Mouse (Mus musculus) neural tube, embryonic 15.5 days (tissue): ENCODE data around the gene Kcnj4. TPM values are rescaled to one million over a fixed set of nuclear protein-coding genes. Genes with fewer than 3 reads are reported as not detected.

Experiments used
- ATAC-seq: fragments of 200-750 bp; cut with Nextera tagmentation; 2 replicates; pipeline ENCODE4 v1.8.0; 2017; ENCODE audit warnings: mild to moderate bottlenecking, moderate TSS enrichment, moderate library complexity; ENCODE audit not compliant: low FRiP score
- H3K27ac ChIP-seq: fragments of 300-500 bp; sonication (generic); replicated peaks from 2 replicates; pipeline ENCODE4 v1.5.1; 2015; ENCODE audit warnings: mild to moderate bottlenecking, inconsistent platforms
- H3K27me3 ChIP-seq: fragments of 300-500 bp; sonication (generic); replicated peaks from 2 replicates; pipeline ENCODE4 v1.6.1; 2015; ENCODE audit warnings: inconsistent platforms
- H3K36me3 ChIP-seq: fragments of 300-500 bp; sonication (generic); 2 replicates; pipeline ENCODE4 v1.6.1; 2015; ENCODE audit warnings: inconsistent platforms
- H3K4me1 ChIP-seq: fragments of 300-500 bp; sonication (generic); 2 replicates; pipeline ENCODE4 v1.6.1; 2015; ENCODE audit warnings: inconsistent platforms
- H3K4me2 ChIP-seq: fragments of 300-500 bp; sonication (generic); 2 replicates; pipeline ENCODE4 v1.6.1; 2015; ENCODE audit warnings: inconsistent platforms, mild to moderate bottlenecking, moderate library complexity
- H3K4me3 ChIP-seq: fragments of 300-500 bp; sonication (generic); replicated peaks from 2 replicates; pipeline ENCODE4 v1.5.1; 2015; ENCODE audit warnings: mild to moderate bottlenecking, inconsistent platforms
- H3K9ac ChIP-seq: fragments of 300-500 bp; sonication (generic); replicated peaks from 2 replicates; pipeline ENCODE4 v1.6.1; 2015; ENCODE audit warnings: mild to moderate bottlenecking, inconsistent platforms
- H3K9me3 ChIP-seq: fragments of 300-500 bp; sonication (generic); replicated peaks from 2 replicates; pipeline ENCODE4 v1.6.1; 2016; ENCODE audit warnings: inconsistent platforms
- WGBS: fragments of 180-500 bp; shearing (Covaris S2); methylation state at CpG from one replicate; pipeline ENCODE4 v1.1.7; 2015; ENCODE audit warnings: mixed read lengths; 5-methylcytosine and 5-hydroxymethylcytosine counted together
- polyA plus RNA-seq: library from polyadenylated mRNA; unstranded; fragments of >200 nt; fragmentation: Nextera tagmentation; extraction: Ambion mirVana; gene quantifications from 2 replicates; pipeline ENCODE4 v1.2.1, GENCODE M21; 2015

Gene Kcnj4
- not detected in 2 replicates for polyA plus RNA-seq

- Histone ChIP-seq H3K4me1 (peaks cover 23% of the 10 kb centered on the region), H3K9ac (peak within 1 kb of the TSS; percentile 40), H3K36me3 (no peaks in the 10 kb centered on the region), H3K9me3 (no peaks in the 10 kb centered on the region), H3K27ac (no peak within 1 kb of the TSS), H3K4me2 (peak within 1 kb of the TSS; percentile 100), H3K4me3 (peak within 1 kb of the TSS; percentile 52), H3K27me3 (peaks cover 82% of the 10 kb centered on the region)
- WGBS: under 1% methylated on average over 44 of the region's 60 CpGs
- no peak; the same call in 1 of the 2 replicates for ATAC-seq
Observed at GRCm38 (mm10) chr15:79504707-79505452, at the start of gene Kcnj4. Gene Kcnj4, minus strand, starts transcription at chr15:79505241.

- Histone ChIP-seq H3K27ac (no peak overlapping the region), H3K4me3 (no peak overlapping the region), H3K9ac (no peak overlapping the region), H3K4me2 (no peak overlapping the region), H3K9me3 (no peaks in the 10 kb centered on the region), H3K4me1 (no peaks in the 10 kb centered on the region), H3K36me3 (no peaks in the 10 kb centered on the region), H3K27me3 (no peaks in the 10 kb centered on the region)
- WGBS: 86% methylated on average over 5 of the region's 5 CpGs
- no peak for ATAC-seq
Observed at GRCm38 (mm10) chr15:79552566-79552965, 47.5 kb upstream of the Kcnj4 start.

DNA sequence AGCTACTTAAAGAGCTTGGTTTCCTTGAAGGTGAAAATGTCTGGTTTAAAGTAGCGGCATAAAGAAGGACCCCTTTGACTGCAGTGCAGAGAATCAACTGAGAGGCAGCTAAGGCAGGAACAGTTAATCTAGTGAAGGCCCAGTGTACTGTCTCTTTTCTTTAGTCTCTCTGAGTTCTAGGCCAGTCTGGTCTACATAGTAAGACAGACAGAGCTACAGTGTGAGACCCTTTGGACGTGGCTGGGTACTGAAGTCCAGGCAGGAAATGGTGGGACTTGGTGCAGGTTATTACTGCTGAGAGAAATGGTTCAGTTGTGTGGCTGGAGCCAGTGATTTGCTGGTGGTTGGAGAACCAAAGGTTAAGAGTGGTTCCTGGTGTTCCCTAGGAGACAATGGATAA lies 43.2 kb upstream of the Kcnj4 start:
- 92% methylated on average over 2 of the region's 2 CpGs for WGBS
- Histone ChIP-seq H3K4me1 (peaks cover 24% of the 10 kb centered on the region), H3K4me2 (no peak overlapping the region), H3K4me3 (no peak overlapping the region), H3K9ac (no peak overlapping the region), H3K27ac (no peak overlapping the region), H3K27me3 (no peaks in the 10 kb centered on the region), H3K36me3 (peaks cover 10% of the 10 kb centered on the region), H3K9me3 (no peaks in the 10 kb centered on the region)
- ATAC-seq: no peak

DNA sequence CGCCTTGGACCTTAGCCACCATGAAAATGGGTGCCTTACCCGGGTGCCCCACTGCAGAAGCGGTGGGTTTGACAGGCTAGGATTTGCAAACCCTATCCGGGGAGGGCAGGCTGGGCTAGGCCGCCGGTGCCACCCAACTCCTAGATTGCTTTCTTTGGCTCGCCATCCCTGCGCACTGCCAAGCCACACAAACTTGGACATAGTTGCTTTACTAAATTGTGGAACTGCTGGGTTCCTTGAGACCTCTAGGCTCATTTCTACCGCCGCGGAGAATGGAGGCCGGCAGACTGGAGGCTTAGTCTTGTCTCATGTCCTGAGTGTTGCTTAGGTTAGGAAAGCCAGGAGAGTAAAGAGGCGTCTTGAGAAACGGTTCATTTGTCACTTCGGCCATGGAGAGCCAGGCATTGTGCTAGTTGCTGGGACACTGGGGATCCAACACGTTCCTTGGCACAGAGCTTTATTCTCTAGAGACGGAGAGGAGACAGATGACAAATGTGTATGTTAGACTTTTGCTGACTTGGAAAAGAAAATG lies 42.3 kb upstream of the Kcnj4 start:
- H3K9me3 ChIP-seq: no peaks in the 10 kb centered on the region
- peak; percentile 31 for ATAC-seq
- H3K4me2 ChIP-seq: peak overlapping the region; percentile 57
- peak overlapping the region; percentile 36 for H3K9ac ChIP-seq
- peak overlapping the region; percentile 84 for H3K4me3 ChIP-seq
- peaks cover 27% of the 10 kb centered on the region for H3K4me1 ChIP-seq
- H3K36me3 ChIP-seq: peaks cover 18% of the 10 kb centered on the region
- H3K27me3 ChIP-seq: no peaks in the 10 kb centered on the region
- H3K27ac ChIP-seq: peak overlapping the region; percentile 99
- 80% methylated on average over 17 of the region's 17 CpGs for WGBS

DNA sequence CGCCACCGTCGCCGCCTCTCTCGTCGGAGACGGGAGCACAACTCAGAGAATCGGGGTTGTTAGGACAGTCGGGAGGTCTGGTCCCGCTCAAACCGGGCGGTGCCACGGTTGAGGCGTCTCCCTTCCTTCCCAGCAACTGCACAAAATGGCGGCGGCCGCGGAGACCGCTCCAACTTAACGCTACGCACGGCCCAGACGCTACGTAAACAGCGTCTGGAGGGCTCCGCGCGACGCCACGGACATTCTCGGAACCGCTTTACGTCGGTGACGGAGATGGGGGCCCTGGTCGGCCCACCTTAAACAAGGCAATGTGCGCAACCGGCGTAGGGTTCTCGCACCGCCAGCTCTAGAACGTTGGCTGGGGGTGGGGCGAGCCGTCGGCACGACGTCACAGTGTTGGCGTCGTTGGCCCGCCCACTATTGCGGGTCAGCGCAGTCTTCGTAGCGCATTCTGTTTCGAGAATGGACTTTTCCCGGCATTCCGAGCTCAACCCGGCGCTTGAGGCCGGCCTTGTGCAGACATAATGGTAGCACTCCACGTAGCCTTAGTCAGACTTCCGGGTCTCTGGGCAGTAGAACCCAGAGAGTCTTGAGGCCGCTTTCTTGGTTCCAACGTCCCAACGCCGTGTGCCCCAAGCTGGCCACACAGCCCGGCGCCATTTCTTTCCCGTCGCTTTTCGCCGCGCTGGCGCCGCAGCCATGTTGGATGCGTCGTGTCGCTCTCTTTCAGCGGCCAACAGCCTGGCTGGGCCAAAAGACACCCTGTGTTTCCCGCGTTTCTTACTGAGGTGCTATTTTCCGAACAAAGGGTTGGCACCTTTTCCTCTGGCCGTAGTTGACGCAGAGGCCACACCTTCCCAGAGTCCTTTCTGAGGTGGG lies 41.6 kb upstream of the Kcnj4 start, which contains the start of gene Ddx17:
Gene Ddx17, minus strand, starts transcription at position 332 of the 879 bp plus-strand sequence.
- peak; percentile 98 for ATAC-seq
- Histone ChIP-seq H3K4me2 (peak within 1 kb of the TSS; percentile 69), H3K9ac (peak within 1 kb of the TSS; percentile 97), H3K4me1 (peaks cover 27% of the 10 kb centered on the region), H3K27me3 (no peaks in the 10 kb centered on the region), H3K27ac (peak within 1 kb of the TSS; percentile 99), H3K4me3 (peak within 1 kb of the TSS; percentile 84), H3K9me3 (no peaks in the 10 kb centered on the region), H3K36me3 (peaks cover 25% of the 10 kb centered on the region)
- WGBS: 1% methylated on average over 84 of the region's 84 CpGs

GRCm38 (mm10) chr15:79545921-79546399 lies 40.9 kb upstream of the Kcnj4 start:
- no peaks in the 10 kb centered on the region for H3K27me3 ChIP-seq
- WGBS: under 1% methylated on average over 51 of the region's 52 CpGs
- peaks cover 29% of the 10 kb centered on the region for H3K36me3 ChIP-seq
- peaks cover 27% of the 10 kb centered on the region for H3K4me1 ChIP-seq
- ATAC-seq: peak; percentile 77
- H3K9me3 ChIP-seq: no peaks in the 10 kb centered on the region
- peak overlapping the region; percentile 69 for H3K4me2 ChIP-seq
- H3K27ac ChIP-seq: peak overlapping the region; percentile 99
- peak overlapping the region; percentile 84 for H3K4me3 ChIP-seq
- peak overlapping the region; percentile 97 for H3K9ac ChIP-seq

- no peak for ATAC-seq
- Histone ChIP-seq H3K9ac (peak overlapping the region; percentile 97), H3K4me3 (peak overlapping the region; percentile 84), H3K4me2 (peak overlapping the region; percentile 69), H3K36me3 (peaks cover 34% of the 10 kb centered on the region), H3K27ac (peak overlapping the region; percentile 99), H3K4me1 (peaks cover 31% of the 10 kb centered on the region), H3K27me3 (no peaks in the 10 kb centered on the region), H3K9me3 (no peaks in the 10 kb centered on the region)
- under 1% methylated on average over 3 of the region's 3 CpGs for WGBS
Observed at GRCm38 (mm10) chr15:79545496-79545895, 40.5 kb upstream of the Kcnj4 start.

DNA sequence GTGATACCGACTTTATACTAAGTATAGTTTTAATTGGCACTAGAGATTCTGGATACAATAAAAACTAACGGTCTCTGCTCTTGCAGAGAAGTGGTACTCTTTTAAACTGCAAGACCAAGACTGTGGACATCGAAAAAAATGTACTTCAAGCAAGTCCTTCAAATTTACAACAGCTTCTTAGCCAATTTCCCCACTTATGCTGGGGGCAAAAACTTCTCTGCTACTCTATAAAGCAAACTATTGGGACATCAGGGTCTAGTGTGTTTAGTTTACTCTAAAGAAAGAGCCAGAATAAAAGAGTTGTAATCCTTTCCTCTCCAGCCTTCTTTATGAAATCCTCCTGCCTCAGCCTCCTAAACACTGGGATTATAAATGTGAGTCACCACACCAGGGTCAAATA lies 38.9 kb upstream of the Kcnj4 start:
- H3K4me1 ChIP-seq: peaks cover 32% of the 10 kb centered on the region
- H3K9ac ChIP-seq: no peak overlapping the region
- no peak overlapping the region for H3K27ac ChIP-seq
- H3K27me3 ChIP-seq: no peaks in the 10 kb centered on the region
- 95% methylated on average over 3 of the region's 3 CpGs for WGBS
- no peaks in the 10 kb centered on the region for H3K9me3 ChIP-seq
- no peak for ATAC-seq
- H3K4me2 ChIP-seq: peak overlapping the region; percentile 69
- peaks cover 49% of the 10 kb centered on the region for H3K36me3 ChIP-seq
- H3K4me3 ChIP-seq: peak overlapping the region; percentile 84

- peaks cover 95% of the 10 kb centered on the region for H3K36me3 ChIP-seq
- no peaks in the 10 kb centered on the region for H3K27me3 ChIP-seq
- no peak overlapping the region for H3K27ac ChIP-seq
- H3K4me1 ChIP-seq: no peaks in the 10 kb centered on the region
- H3K9ac ChIP-seq: no peak overlapping the region
- H3K9me3 ChIP-seq: no peaks in the 10 kb centered on the region
- H3K4me2 ChIP-seq: no peak overlapping the region
- ATAC-seq: no peak
- no peak overlapping the region for H3K4me3 ChIP-seq
- 93% methylated on average over 3 of the region's 3 CpGs for WGBS
Observed at GRCm38 (mm10) chr15:79533796-79534195, 28.8 kb upstream of the Kcnj4 start.

- H3K4me2 ChIP-seq: no peak overlapping the region
- H3K9ac ChIP-seq: no peak overlapping the region
- H3K36me3 ChIP-seq: peaks cover 85% of the 10 kb centered on the region
- no peak for ATAC-seq
- no peaks in the 10 kb centered on the region for H3K27me3 ChIP-seq
- 82% methylated on average over 7 of the region's 7 CpGs for WGBS
- H3K4me1 ChIP-seq: no peaks in the 10 kb centered on the region
- H3K4me3 ChIP-seq: no peak overlapping the region
- no peaks in the 10 kb centered on the region for H3K9me3 ChIP-seq
- H3K27ac ChIP-seq: no peak overlapping the region
Observed at GRCm38 (mm10) chr15:79529935-79530334, 24.9 kb upstream of the Kcnj4 start.

- no peak overlapping the region for H3K4me3 ChIP-seq
- no peak overlapping the region for H3K27ac ChIP-seq
- H3K4me1 ChIP-seq: no peaks in the 10 kb centered on the region
- H3K9me3 ChIP-seq: no peaks in the 10 kb centered on the region
- no peaks in the 10 kb centered on the region for H3K27me3 ChIP-seq
- no peak overlapping the region for H3K4me2 ChIP-seq
- no peak overlapping the region for H3K9ac ChIP-seq
- WGBS: 81% methylated on average over 5 of the region's 5 CpGs
- no peak for ATAC-seq
- peaks cover 69% of the 10 kb centered on the region for H3K36me3 ChIP-seq
Observed at GRCm38 (mm10) chr15:79527991-79528639, 23.1 kb upstream of the Kcnj4 start.
